Mouse (Mus musculus): ENCODE measurements around the gene Polr2g.

GRCm38 (mm10) chr19:8745382-8745781, 53.0 kb downstream of the Polr2g start:
- TF ChIP-seq CTCF (IDR thresholded peaks at IDR 0.05; ENCODE audit: low read depth, low read length) (no peak), POLR2A (IDR thresholded peaks at IDR 0.05; ENCODE audit: extremely low read depth, insufficient read depth, low read length) (no peak)
